Mouse (Mus musculus): ENCODE data around the gene Chpf.

The Chpf gene

DNA sequence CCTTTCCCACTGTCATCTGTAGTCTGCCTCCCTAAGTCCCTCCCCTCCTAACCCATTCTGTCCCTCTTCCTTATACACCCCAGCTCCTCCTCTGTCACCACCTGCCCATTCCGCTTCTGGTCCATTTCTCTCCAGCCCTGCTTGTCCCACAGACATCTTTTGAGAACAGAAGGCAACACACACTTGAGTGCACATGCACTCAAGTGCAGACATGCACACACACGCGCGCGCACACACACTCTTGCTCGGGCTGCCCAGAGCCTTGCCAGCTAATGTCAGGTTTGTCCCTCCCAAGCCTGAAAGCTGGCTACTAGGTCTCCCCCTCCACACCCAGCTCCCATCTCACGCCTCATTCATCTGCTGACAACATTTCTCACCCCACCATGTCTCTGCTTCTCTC is 38.4 kb downstream of the Chpf start:
- DNase-seq (ENCODE audit: low spot score), result no peak

- DNase-seq (ENCODE audit: low spot score), result no peak
Measured at GRCm38 (mm10) chr1:75438782-75439181, 40.3 kb downstream of the Chpf start.

DNA sequence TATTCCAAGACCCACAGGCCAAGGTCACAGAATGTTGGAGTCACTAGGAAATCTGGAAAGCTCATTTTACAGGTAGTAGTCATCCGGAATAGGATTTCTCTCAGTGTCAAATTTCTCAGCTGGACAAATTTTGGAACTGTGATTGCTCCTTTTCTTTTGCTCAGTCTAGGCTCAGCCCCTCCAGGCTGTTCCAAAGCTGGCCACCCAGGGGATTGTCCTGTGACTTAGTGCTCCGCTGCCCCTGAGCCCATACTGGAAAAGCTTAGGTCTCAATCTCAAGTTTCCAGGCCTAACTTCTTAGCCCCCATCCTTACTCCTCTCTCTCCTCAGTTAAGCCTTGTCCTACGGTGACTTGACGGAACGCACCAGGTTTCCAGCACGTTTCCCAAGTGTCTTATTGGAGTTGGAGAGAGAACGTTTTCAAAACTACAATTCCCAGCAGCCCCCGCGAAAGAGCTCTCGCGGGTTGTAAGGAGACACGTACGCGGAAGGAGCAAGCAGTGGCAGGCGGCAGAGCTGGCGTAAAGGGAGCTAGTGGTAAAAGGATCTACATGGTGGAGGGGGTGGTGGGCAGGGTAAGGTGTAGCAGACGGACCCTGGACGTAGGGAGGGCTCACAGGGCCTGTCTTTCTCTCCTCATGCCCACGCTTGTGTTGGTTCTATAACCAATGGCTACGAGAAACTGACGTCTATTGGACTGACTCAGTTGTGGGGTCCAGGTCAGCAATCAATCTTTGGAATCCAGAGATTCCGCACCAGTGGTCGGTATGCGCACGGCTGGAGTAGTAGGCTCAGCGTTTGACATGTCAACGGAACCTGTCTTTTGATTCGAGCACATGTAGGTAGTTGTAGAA is 43.4 kb downstream of the Chpf start, which contains the start of gene Gmppa:
TSS of gene Gmppa (plus strand) at position 456 of the 854 bp plus-strand sequence.
- DNase-seq (ENCODE audit: low spot score), result peak; percentile 84

GRCm38 (mm10) chr1:75425796-75426471 is 53.2 kb downstream of the Chpf start:
- peak; percentile 60 for DNase-seq (ENCODE audit: low spot score)
